Mouse (Mus musculus) lung, postnatal 0 days (tissue): ENCODE data around the gene Gabrg3.

Source experiments
- CTCF ChIP-seq: IDR thresholded peaks from 2 replicates; pipeline ENCODE4 v1.5.1; 2016; ENCODE audit warnings: antibody characterized with exemption, mild to moderate bottlenecking
- EP300 ChIP-seq: IDR thresholded peaks from 2 replicates; pipeline ENCODE4 v1.6.1; 2016; ENCODE audit warnings: antibody characterized with exemption, mild to moderate bottlenecking, control low read depth

GRCm38 (mm10) chr7:57386517-57387340, at the start of gene Gabrg3:
- TF ChIP-seq CTCF (no peak), EP300 (no peak)
